Mouse (Mus musculus) layer of hippocampus, adult 18-20 months (tissue): ENCODE data around the gene C1qtnf6. TPM values are rescaled to one million over a fixed set of nuclear protein-coding genes. Genes with fewer than 3 reads are reported as not detected.

Experiments
- DNase-seq, 2 experiments: peaks; one replicate each; pipeline ENCODE4 v3.0.0; 2022; ENCODE audit warnings: low spot score in 2 of 2
- long read RNA-seq: library from polyadenylated mRNA; stranded (forward); transcript quantifications from one replicate; pipeline ENCODE4 v2.0.0, GENCODE M21; 2021
- total RNA-seq, 2 experiments: library from RNA; stranded (reverse); gene quantifications; 2 replicates each; pipeline ENCODE4 v1.2.3; 2021

Gene C1qtnf6
- total RNA-seq: 1 to 10 TPM; 2.5 to 3.4 TPM
- long read RNA-seq, partial matches to known transcripts: 0 of 2 reads
- long read RNA-seq, other reads (novel, unspliced or antisense): 0 of 2 reads

GRCm38 (mm10) chr15:78530671-78531450, at the start of gene C1qtnf6:
Gene C1qtnf6, minus strand, starts transcription at chr15:78531416.
- DNase-seq: no peak

- no peak for DNase-seq
Measured at GRCm38 (mm10) chr15:78576284-78576810, 45.1 kb upstream of the C1qtnf6 start.

GRCm38 (mm10) chr15:78572658-78573397, 41.6 kb upstream of the C1qtnf6 start, which contains the start of gene Rac2:
Gene Rac2, minus strand, starts transcription at chr15:78572783.
- no peak for DNase-seq

GRCm38 (mm10) chr15:78572270-78572600, 41.0 kb upstream of the C1qtnf6 start:
- no peak for DNase-seq

- DNase-seq: no peak
Measured at GRCm38 (mm10) chr15:78571554-78572269, 40.5 kb upstream of the C1qtnf6 start.

GRCm38 (mm10) chr15:78570170-78570569, 39.0 kb upstream of the C1qtnf6 start:
- DNase-seq: no peak

GRCm38 (mm10) chr15:78567608-78568120, 36.4 kb upstream of the C1qtnf6 start:
- no peak for DNase-seq

- DNase-seq: no peak
Measured at GRCm38 (mm10) chr15:78564764-78565435, 33.7 kb upstream of the C1qtnf6 start.

- no peak for DNase-seq
Measured at GRCm38 (mm10) chr15:78563937-78564336, 32.7 kb upstream of the C1qtnf6 start.

GRCm38 (mm10) chr15:78563344-78563743, 32.1 kb upstream of the C1qtnf6 start:
- no peak for DNase-seq

- no peak for DNase-seq
Measured at GRCm38 (mm10) chr15:78559141-78559979, 28.1 kb upstream of the C1qtnf6 start.

- no peak for DNase-seq
Measured at GRCm38 (mm10) chr15:78557693-78558535, 26.7 kb upstream of the C1qtnf6 start.

GRCm38 (mm10) chr15:78554545-78555313, 23.5 kb upstream of the C1qtnf6 start:
- DNase-seq: peak in 1 of 2 experiments; percentile 47

- DNase-seq: no peak
Measured at GRCm38 (mm10) chr15:78549189-78549734, 18.0 kb upstream of the C1qtnf6 start.

- no peak for DNase-seq
Measured at GRCm38 (mm10) chr15:78548711-78549110, 17.5 kb upstream of the C1qtnf6 start.

- no peak for DNase-seq
Measured at GRCm38 (mm10) chr15:78548336-78548665, 17.1 kb upstream of the C1qtnf6 start.

GRCm38 (mm10) chr15:78547415-78548335, 16.5 kb upstream of the C1qtnf6 start:
- DNase-seq: no peak
